Mouse (Mus musculus) yolk sac, embryonic 10.5 days (tissue): ENCODE results near the gene Prss27.

ENCODE experiments used
- DNase-seq: peaks from one replicate; pipeline ENCODE4 v3.0.0-alpha.2; 2017; ENCODE audit warnings: low spot score

Gene Prss27

DNA sequence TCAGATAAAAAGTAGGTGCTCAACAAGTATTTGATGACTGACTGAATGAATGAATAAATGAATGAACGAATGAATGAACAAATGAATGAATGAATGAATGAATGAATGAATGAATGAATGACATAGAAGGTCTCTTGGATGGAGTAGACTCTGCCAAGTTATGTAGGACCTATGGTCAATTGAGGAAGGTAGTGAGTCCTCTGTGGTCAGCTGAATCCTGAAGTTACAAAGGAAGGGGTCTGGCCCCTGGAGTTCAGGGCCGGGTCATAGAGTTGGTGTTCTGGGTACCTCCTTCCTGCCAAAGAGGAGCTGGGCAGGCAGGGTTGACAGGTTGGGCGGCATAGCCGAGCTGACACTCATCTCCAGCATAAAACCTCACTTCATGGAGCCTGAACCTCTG lies at the start of gene Prss27:
Gene Prss27, plus strand, starts transcription at position 301 of the 400 bp plus-strand sequence.
- no peak for DNase-seq

DNA sequence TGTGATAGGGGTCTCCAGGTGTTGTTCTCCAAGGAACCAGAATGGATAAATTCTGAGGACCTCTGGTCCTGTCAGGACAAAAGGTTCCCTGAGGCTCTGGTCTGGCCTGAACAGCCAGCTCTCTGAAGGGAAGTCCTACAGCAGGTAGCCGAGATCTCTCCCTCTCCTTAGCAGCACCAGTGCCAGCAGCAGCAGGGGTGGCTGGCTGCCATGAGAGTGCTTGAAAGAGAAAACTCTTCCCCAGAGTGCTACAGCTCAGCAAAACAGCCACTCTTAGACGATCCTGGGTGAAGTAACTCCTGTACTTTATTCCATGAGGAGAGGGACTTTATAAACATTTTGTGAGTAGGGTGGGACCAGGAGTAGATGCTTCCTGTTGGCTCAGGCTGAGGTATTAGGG lies 48.1 kb upstream of the Prss27 start:
- DNase-seq = no peak

DNA sequence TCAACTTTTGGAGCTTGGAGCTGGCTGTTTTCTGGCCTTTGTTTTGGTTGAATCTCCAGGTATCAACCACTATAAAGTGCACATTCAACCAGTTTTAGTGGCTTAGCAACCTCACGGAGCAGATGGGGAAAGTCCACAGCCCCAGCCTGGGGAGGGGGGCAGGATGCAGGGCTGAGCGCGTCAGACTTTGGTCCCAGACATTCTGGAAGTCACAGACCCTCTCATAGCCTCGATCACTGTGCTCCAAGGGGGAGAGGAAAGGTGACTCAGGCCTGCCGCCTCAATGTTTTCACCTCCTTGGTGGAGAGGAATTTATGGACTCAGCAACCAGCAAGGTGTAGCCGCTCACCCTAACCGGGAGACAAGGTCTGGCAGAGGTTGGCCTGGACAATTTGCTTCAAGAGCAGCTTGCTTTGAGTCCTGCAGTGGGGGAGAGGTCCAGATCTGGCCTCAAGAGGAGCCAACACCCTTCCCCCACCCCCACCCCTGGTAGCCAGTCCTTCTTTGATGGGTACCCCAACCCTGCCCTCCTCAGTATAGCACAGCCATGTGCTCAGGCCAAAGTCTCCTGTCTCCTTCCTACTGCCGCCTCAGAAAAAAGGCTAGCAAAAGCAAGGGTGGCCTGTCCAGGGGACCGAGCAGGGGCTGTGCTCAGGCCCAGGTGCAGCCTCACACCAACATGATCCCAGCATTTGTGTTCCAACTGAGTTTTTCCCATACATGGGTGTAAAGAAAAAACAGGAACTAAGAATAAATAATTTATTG lies 45.0 kb upstream of the Prss27 start:
- peak; percentile 62 for DNase-seq

DNA sequence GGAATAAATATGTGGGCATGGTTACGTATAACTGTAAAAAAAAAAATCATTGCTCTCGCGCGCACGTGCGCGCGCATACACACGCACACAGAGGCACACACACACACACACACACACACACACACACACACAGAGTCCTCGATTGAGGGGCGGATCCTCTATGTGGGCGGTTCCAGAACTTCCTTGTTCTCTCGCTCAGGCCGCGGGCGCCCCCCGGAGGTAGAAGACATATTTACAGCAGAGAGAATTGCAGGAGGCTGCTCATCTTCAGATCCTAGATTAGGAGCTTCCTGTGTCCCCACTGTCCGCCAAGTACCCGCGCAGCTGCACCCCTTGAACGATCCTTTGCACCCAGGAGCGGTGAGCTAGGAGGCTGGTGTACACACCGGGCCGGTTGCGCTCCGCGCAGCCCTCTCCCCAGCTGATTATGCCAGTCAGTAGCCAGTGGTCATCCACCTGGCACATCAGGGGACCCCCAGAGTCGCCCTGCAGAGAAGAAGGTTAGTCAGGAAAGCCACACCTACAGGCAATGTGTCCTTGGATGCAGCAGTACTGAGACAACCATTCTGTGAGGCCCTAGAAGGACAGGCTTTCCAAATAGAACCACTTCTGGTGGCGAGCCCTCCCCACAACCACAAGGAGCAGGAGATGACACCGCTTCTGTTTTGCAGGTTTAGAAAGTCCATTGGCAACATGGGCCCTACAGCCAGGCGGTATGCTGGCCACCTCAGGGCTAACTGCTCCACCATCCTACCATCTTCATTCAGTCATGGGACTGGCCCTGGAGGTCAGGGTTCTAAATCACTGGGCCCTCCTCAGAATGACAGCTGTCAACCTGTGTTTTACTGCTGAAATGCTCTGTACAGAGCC lies 44.1 kb upstream of the Prss27 start:
- DNase-seq = peak; percentile 88

DNA sequence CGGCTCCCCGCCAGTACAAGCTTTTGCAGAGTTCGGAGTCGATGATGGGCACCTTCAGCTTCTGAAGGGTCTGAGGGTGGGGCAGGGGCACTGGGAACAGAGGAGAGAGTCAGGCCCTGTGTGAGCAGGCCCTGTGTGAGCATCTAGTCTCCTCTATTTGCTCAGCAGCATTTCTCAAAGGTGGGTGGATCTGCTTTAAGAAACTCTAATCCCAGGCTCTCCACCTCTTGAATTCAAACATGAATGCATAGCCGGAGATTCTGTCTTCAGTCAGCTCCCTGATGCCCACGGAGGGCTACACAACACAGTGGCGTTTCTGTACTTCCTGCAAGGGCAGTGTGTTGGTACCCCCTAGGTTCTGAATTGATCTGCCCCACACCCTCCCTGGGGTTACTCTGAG lies 43.3 kb upstream of the Prss27 start:
- DNase-seq = no peak

DNA sequence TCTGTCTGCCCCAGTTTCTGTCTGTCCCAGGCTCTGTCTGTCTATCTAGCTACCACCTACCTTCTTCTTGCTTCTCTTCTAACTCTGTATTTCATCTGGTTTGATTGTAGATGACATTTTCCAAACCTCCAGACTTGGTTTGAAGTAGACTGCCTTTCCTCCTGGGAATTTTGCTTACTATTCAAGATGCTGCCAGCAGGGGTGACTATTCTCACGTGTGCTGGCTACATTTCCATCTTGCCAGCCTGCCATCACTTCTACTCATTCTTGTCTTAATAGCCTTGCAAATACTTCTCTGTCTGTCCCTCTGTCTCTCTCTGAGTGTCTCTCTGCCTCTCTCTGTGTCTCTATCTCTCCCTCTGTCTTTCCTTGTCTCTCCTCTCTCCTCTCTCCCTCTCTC lies 42.5 kb upstream of the Prss27 start:
- no peak for DNase-seq

DNA sequence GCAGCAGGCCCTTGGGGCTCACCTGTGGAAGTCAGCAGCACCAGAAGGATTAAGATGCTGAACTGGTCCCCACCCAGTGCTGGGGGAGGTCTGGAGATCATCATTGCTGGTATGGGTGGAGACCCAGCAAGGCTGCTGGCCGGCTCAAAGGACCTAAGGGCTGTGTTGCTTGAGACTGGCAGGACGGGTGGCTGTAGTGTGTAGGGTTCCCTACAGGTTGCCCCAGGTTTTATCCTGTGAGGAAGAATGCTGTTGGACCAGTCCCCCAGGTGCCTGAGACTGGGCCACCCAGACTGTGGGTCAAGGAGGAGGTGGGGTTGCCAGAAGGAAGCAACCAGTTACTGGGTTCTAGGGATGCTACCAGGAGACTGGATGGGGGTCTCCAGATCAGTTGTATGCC lies 40.0 kb upstream of the Prss27 start, which contains the start of gene Prss22:
Gene Prss22, minus strand, starts transcription at position 200 of the 400 bp plus-strand sequence.
- DNase-seq = no peak

DNA sequence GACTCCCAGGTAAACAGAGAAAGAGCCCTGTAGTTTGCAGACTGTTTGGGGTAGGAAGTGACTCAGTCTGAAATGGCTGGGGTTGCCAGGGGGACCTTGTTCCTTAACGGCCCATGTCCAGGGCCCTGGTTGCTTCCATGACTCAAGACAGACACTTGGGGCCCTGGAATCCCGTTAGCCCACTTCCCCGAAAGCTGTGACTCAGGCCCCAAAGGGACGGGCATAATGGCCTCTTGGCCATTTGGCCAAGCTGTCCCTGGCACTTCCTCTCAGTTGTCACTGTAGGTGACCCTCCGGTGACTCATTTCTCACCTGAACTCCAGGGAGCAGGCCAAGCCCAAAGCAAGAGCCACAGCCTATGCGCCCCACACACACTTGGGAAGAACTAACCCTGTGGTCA lies 39.6 kb upstream of the Prss27 start:
- DNase-seq = no peak

DNA sequence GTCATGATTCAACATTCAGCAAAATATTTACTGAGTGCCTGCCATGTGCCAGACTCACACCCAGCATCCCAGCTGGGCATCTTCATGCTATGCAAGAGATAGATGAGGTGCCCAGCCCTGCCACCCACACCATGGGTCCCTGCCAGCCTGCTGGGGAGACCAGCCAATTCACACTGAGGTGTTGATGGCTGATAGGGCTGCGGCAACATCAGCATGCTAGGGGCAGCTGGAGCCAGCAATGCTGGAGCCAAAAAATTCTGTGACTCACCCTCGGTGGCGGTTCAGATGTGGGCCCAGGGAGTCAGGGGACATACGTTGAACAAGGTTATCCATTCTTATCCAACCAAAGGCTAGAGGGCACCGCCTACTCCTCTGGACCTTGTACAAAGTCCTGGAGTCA lies 37.5 kb upstream of the Prss27 start:
- no peak for DNase-seq

DNA sequence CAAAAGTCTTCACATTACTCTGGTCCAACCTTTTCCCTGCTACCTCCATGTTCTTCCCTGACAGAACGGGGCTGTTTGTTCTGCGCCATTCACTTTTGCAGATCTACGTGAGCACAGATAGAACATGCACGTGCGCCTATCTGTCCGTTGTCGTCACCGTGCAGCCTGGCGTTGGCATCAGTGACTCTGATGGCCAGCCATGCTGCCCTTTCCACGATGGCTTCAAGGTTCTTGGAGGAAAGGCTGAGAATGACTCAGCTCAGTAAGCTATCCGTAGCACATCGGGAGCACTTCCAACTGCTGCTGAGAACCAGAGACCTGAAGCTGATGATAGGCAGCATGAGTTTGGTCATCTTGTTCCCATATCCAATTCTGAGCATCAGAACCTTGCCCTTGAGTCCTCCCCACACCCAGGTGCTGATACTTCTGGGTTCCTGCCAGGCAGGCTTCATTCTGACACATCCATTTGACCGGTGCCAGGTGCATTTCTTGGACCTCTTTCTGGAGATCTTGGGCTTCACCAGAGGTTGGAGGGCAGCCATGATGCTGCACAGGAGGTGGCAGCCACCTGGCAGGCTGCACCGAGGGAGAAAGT lies 33.8 kb upstream of the Prss27 start:
- no peak for DNase-seq

DNA sequence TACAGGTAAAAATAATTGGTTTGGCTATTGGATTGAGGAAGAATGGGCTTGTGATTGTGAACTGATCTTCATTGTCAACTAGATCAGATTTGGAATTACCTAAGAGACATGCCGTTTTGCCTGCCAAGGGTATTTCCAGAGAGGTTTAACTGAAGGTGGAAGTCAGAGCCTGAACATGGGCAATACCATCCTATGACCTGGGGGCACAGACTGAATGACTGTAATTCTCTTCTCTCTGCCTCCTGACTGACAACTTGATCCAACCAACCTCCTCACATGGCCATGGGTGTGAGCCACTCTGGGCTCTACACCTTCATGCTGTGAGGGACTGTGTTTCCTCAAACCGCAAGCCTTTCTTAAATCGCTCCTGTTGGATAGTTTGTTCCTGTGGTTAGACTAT lies 32.9 kb upstream of the Prss27 start:
- DNase-seq = no peak

DNA sequence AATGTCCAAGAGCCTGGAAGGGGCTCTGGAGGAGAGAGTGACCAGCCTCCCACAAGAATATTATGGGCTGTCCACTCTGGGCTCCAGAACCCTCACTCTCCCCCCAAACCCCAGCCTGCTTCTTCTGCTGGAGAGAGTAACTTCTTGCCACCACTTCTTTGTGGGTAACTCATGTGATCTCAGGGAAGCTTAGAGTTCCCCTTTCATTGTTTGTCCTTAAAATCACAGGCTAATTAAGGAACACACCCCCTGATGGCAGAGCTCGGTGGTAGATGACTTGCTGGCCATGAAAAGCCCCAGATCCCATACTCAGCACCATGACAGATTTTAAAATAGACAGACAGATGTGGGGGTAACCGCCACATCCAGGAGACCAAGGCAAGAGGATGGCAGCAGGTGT lies 31.0 kb upstream of the Prss27 start:
- DNase-seq = no peak

DNA sequence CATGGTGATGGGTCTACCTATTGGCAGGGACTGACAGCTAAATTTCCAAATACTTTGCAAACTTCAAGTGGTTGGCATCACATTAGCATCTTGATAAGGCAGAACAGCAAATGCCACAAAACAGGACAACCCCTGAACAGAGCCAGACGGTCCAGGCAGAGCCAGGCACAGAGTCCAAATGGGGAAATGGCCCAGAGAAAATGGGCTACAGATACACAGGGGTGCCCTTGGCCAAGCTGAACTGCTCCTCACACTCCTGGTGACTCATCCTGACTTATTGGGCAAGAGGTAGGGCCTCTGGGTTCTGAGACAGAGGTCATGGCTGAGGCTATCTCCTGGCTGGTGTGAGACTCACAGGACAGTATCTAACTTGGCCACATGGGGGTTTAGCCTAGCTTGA lies 30.6 kb upstream of the Prss27 start:
- no peak for DNase-seq

DNA sequence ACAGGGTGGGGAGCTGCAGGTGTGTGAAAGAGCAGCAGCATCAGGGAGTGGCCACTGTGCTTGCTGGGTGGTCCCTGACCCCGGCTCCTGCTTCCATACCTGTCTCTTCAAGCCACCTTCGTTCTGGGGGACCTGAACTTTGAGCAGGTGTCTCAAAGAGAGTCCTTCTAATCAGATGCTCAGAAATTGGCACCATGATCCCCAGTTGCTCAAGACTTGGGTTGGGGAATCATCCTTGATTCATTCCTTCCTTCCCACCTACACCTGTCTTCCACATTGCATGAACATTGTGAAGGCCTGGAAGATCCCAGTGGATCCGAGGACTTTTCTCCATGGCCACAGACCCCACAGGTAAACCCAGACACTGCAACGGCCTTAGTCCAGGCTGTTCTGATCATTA lies 29.8 kb upstream of the Prss27 start:
- DNase-seq = no peak

DNA sequence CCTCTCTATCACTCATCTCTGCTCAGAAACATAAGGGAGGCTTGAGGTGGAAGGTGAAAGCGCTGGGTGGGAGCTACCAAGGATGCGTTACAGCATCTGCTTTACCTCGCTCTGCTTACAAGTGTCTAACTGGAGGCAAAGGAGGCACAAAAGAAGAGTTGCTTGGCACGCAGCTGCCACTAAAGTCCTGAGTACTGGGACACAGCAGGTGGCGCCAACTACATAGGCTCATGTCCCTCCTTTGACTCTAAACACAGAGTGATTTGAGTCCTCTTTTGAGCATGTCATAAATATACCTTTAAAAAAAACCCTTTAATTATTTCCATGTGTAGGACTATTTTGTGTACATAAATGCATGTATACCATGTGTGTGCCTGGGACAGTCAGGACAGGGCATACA lies 28.3 kb upstream of the Prss27 start:
- no peak for DNase-seq

DNA sequence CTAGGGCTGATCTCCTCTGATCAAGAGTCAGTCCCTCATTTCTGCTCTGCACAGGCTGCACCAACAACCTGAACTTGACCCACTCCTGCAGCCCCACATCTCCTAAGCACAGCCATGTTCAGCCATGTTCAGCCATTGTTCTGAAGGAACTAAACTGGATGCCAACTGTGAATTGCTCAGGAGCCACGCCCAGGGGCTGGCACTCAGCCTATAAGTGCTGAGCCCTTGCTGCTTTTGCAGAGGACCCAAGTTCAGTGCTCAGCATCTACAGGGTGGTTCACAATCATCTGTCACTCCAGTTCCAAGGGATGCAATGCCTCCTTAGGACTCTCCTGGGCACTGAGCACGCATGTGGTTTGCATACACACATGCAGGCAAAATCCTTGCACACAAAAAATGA lies 25.0 kb upstream of the Prss27 start:
- DNase-seq = no peak

DNA sequence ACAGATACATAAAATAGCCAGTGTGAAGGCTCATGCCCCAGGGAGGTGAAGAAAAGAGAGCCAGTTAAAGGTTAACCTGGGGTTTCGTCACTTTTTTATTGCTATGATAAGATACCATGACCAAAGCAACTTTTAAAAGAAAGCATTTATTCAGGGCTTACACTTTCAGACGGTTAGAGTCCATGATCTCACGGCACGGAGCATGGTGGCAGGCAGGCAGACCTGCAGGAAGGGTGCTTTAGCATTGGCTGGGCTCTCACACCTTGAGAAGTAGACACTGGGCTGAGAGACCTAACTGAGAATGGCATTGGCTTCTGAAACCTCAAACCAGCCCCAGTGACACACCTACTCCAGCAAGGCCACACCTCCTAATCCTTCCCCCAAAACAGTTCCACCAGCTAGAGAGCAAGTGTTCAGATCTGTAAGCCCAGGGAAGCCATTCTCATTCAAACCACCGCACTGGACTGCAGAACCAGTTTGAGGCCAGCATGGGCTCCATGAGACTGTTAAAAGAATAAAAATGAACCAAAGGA lies 23.4 kb upstream of the Prss27 start:
- DNase-seq = no peak

DNA sequence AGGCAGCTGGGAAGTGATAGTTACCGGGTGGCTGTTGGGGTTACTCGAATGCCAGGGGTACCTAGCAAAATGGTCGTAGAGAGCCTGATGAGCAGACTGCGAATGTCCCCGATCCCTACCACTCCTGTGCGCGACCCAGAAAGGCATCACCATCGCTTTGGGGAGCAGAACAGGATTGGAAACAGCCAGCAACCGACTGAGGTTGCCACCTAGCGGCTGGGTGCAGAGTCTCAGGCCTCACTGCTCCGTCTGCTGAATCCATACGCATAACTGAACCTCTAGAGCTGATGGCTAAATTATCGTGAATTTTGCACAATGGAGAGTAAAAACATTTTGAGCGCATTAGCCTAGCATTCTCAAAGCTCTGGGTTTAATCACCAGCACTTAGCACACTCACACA lies 22.2 kb upstream of the Prss27 start:
- DNase-seq = no peak

DNA sequence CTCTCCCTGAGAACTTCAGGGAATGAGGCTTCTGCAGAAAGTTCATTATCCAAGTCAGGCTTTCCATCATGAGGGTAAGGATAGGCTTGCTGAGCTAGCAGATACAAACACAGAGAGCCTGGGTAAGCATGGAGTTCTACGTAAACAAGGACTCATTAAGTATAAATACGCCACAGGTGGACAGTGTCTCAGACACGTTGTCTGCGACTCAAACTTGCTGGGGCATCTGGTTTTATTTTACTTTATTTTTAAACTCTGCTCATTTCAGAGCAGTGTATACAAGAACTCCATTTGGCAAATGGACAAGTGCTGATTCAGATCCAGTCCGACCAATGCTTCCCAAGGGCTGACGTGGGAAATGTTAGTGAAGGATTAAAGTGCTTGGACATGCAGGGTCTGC lies 17.2 kb upstream of the Prss27 start:
- no peak for DNase-seq

DNA sequence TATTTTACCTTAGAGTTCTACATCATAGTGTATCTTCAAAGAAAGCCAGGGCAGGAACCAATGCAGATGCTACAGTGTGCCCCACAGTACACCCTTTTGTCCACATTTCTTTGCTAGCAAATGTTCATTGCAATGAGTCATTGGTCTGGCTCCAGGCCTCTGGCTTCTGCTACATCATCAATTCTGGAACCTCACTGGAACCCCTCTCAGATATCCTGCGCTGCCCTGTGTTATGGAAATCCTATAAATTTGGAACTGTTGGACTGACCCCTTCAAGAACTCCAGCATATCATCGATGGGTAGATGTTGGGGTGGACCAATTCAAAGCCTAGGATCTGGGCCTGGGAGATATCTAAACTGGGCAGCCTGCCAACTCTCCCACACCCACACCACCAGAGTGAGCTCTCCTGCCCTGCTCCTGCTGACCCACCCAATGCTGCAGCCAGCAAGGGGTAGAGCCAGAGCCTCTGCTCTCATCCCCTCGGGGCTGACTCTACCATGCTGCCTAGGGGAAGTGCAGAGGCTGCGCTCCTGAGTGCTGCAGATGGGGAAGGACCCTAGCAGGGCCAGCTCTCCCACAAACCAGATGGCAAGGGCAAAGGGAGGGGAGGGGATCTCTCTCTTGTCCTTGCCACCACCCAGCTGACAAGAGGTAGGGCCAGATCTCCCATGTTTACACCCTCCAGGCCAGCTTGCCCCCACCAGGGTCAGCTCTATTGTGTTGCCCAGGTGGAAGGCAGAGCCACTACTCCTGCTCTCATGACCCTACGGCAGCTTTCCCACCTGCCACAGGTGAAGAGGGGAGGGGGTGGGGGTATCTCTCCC lies 16.4 kb upstream of the Prss27 start:
- no peak for DNase-seq

DNA sequence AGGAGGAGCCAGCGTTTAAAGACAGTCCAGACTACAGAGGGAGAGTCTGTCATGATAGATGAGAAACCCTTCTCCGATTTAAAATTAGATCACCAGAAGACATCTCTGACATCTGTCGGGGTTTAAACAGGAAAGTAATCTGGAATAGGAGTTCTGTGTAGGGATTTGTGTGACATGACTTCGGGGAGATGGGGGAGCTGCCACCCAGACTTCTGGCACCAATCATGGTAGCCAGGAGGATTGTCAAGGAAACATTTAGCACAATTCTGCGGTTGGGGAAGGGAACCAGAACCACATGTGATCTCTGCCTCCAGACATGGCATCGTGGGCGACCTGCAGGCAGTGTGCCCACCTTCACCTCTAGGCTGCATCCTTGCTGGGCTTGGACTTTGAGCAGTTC lies 8.5 kb upstream of the Prss27 start:
- DNase-seq = no peak

DNA sequence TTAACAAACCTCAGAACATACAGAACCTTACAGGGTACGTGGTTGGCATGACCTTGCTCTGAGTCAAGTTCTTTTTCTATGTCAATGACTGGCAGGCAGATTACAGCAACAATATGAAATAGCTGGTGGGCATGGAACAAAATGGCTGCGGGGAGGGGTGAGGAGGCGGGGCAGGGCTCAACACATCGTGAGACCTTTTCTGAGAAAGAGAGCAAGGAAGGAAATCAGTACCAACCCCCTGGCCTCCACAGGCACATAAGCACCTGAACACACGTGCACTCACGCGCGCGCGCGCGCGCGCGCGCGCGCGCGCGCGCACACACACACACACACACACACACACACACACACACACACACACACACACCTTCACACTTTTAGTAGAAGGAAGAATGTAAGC lies 7.4 kb upstream of the Prss27 start:
- no peak for DNase-seq
